9 mouse cellular contexts compared by ENCODE assay signal in genomic region chr8:123518172-123518571, GRCm38 (mm10). TPM values are rescaled to one million over a fixed set of nuclear protein-coding genes. Genes with fewer than 3 reads are reported as not detected.
A peak's percentile ranks its signal among the peaks of the same experiment; 100 is the strongest.
DNase-seq lines count a peak whose midpoint lies in the region; ATAC-seq and TF ChIP-seq lines count a peak whose summit lies in the region.
"Had no signal": no experiment of that assay in that cellular context is flagged by ENCODE, and none has a peak within 500 bp of the region (broad histone marks: within the 10 kb centered on the region; RNA-seq: fewer than 3 reads in every experiment).

No protein-coding gene starts in this region.

- peaks cover 20% of the 10 kb centered on the region for H3K4me1 ChIP-seq in kidney, embryonic 16.5 days (ENCODE audit: insufficient read depth, low read length)
- H3K4me1 ChIP-seq in embryonic facial prominence, embryonic 12.5 days: peaks cover 24% of the 10 kb centered on the region
- H3K4me1 ChIP-seq in intestine, embryonic 15.5 days (replicated peaks): peaks cover 20% of the 10 kb centered on the region

- 34% methylated on average over 10 of the region's 10 CpGs for WGBS in kidney, embryonic 16.5 days
- WGBS in embryonic facial prominence, embryonic 12.5 days: 34% methylated on average over 10 of the region's 10 CpGs
- WGBS in intestine, embryonic 15.5 days: 33% methylated on average over 10 of the region's 10 CpGs

- 0 out of 2 replicates have a peak overlapping the region, but pooled peaks have one; percentile 22 for H3K9ac ChIP-seq in kidney, embryonic 16.5 days (replicated peaks; ENCODE audit: low read length)
- no peak overlapping the region for H3K9ac ChIP-seq in embryonic facial prominence, embryonic 12.5 days
- H3K9ac ChIP-seq in intestine, embryonic 15.5 days: no peak overlapping the region

- DNase-seq in kidney, adult 8-10 months: no peak
- DNase-seq in right cerebral cortex, postnatal 14 days: no peak
- no peak for DNase-seq in cerebellum, adult 18-20 months
- DNase-seq in left cerebral cortex, postnatal 4 days: no peak

- peaks cover 28% of the 10 kb centered on the region for H3K27me3 ChIP-seq in kidney, embryonic 16.5 days (ENCODE audit: insufficient read depth, low read length)
- H3K27me3 ChIP-seq in embryonic facial prominence, embryonic 12.5 days: peaks cover 12% of the 10 kb centered on the region
- peaks cover 34% of the 10 kb centered on the region for H3K27me3 ChIP-seq in intestine, embryonic 15.5 days (replicated peaks)
- H3K27me3 ChIP-seq in myocyte (ENCODE audit: control insufficient read depth, insufficient read depth, insufficient read length): no peaks in the 10 kb centered on the region

- peaks cover 11% of the 10 kb centered on the region for H3K79me2 ChIP-seq in myocyte (ENCODE audit: control insufficient read depth, insufficient read depth)

- H3K36me3 ChIP-seq in kidney, embryonic 16.5 days (ENCODE audit: insufficient read depth, low read length): peaks cover 23% of the 10 kb centered on the region
- H3K36me3 ChIP-seq in embryonic facial prominence, embryonic 12.5 days: peaks cover 18% of the 10 kb centered on the region
- H3K36me3 ChIP-seq in intestine, embryonic 15.5 days: peaks cover 5% of the 10 kb centered on the region; the same call in 1 of the 2 replicates
- peaks cover 6% of the 10 kb centered on the region for H3K36me3 ChIP-seq in myocyte (ENCODE audit: control insufficient read depth, insufficient read depth)

- no peak overlapping the region for H3ac ChIP-seq in myocyte (ENCODE audit: control insufficient read depth, insufficient read length)

- no peak for TF ChIP-seq POLR2A in myocyte (IDR thresholded peaks at IDR 0.05; ENCODE audit: insufficient read length, low read depth)

- peak overlapping the region; percentile 92 for H3K4me3 ChIP-seq in kidney, embryonic 16.5 days (ENCODE audit: low read length)
- H3K4me3 ChIP-seq in embryonic facial prominence, embryonic 12.5 days: peak overlapping the region; percentile 79
- H3K4me3 ChIP-seq in intestine, embryonic 15.5 days (replicated peaks): peak overlapping the region; percentile 79
- peak overlapping the region; percentile 63 for H3K4me3 ChIP-seq in myocyte

- H3K27ac ChIP-seq in kidney, embryonic 16.5 days (ENCODE audit: low read length): no peak overlapping the region
- no peak overlapping the region for H3K27ac ChIP-seq in embryonic facial prominence, embryonic 12.5 days
- no peak overlapping the region for H3K27ac ChIP-seq in intestine, embryonic 15.5 days

- no peaks in the 10 kb centered on the region for H3K9me3 ChIP-seq in kidney, embryonic 16.5 days (ENCODE audit: low read length)
- H3K9me3 ChIP-seq in embryonic facial prominence, embryonic 12.5 days: no peaks in the 10 kb centered on the region
- no peaks in the 10 kb centered on the region for H3K9me3 ChIP-seq in intestine, embryonic 15.5 days

- intact Hi-C loops in left cerebral cortex, postnatal 4 days (cut with DNase I): no loop called here

- no peak for ATAC-seq in kidney, embryonic 16.5 days (ENCODE audit: low FRiP score, low TSS enrichment)
- no peak for ATAC-seq in embryonic facial prominence, embryonic 12.5 days (ENCODE audit: insufficient number of reproducible peaks, insufficient read depth, low FRiP score, low TSS enrichment)
- ATAC-seq in intestine, embryonic 15.5 days: no peak

- H3K4me2 ChIP-seq in kidney, embryonic 16.5 days (replicated peaks; ENCODE audit: low read depth, low read length): peak overlapping the region; percentile 87
- peak overlapping the region; percentile 93 for H3K4me2 ChIP-seq in embryonic facial prominence, embryonic 12.5 days (replicated peaks)
- H3K4me2 ChIP-seq in intestine, embryonic 15.5 days (replicated peaks): peak overlapping the region; percentile 83
- H3K4me2 ChIP-seq in myocyte (ENCODE audit: low read depth): peak overlapping the region; percentile 70

TF ChIP-seq in myocyte, 11 proteins besides CTCF, POLR2A, EP300 and RAD21:
- TF ChIP-seq SRF (IDR thresholded peaks at IDR 0.05; ENCODE audit: control insufficient read depth, insufficient read length, low read depth): no peak
- no peak for TF ChIP-seq USF1 (IDR thresholded peaks at IDR 0.05; ENCODE audit: low read depth)

RNA-seq across cellular contexts. Expression of gene Gas8, which starts 0.5 kb away (rescaled TPM):
- polyA plus RNA-seq in kidney, embryonic 16.5 days (2015; fragmentation: Nextera tagmentation; extraction: Ambion mirVana): 38.5 and 39.6 TPM in 2 replicates
- polyA plus RNA-seq in embryonic facial prominence, embryonic 12.5 days (2016; fragmentation: Nextera tagmentation; extraction: Ambion mirVana): 37.4 and 40.6 TPM in 2 replicates
- 20.3 and 21.7 TPM in 2 replicates for polyA plus RNA-seq in intestine, embryonic 15.5 days (2015; fragmentation: Nextera tagmentation; extraction: Ambion mirVana)
- 25.6 TPM for polyA plus RNA-seq in myocyte (2012; fragmentation: generic; extraction: Trizol)
- total RNA-seq in left cerebral cortex, postnatal 4 days (2021): 10 to 100 TPM; 42.3 to 46.7 TPM

RNA-seq across cellular contexts. Expression of gene Dbndd1, which starts 2.9 kb away (rescaled TPM):
- 4.1 and 4.3 TPM in 2 replicates for polyA plus RNA-seq in kidney, embryonic 16.5 days (2015; fragmentation: Nextera tagmentation; extraction: Ambion mirVana)
- polyA plus RNA-seq in embryonic facial prominence, embryonic 12.5 days (2016; fragmentation: Nextera tagmentation; extraction: Ambion mirVana): 11.3 and 12.9 TPM in 2 replicates
- polyA plus RNA-seq in intestine, embryonic 15.5 days (2015; fragmentation: Nextera tagmentation; extraction: Ambion mirVana): 2.6 and 2.7 TPM in 2 replicates
- 14.2 TPM for polyA plus RNA-seq in myocyte (2012; fragmentation: generic; extraction: Trizol)
- 10 to 100 TPM; 38.3 to 43.4 TPM for total RNA-seq in left cerebral cortex, postnatal 4 days (2021)
- total RNA-seq: liver, adult 2 months had no signal
- polyA plus RNA-seq: liver, adult 2 months had no signal

RNA-seq across cellular contexts. Expression of gene Afg3l1, which starts 40.5 kb away (rescaled TPM):
- 59.4 and 65.9 TPM in 2 replicates for polyA plus RNA-seq in kidney, embryonic 16.5 days (2015; fragmentation: Nextera tagmentation; extraction: Ambion mirVana)
- polyA plus RNA-seq in embryonic facial prominence, embryonic 12.5 days (2016; fragmentation: Nextera tagmentation; extraction: Ambion mirVana): 62.1 and 66.6 TPM in 2 replicates
- 43.4 and 51.2 TPM in 2 replicates for polyA plus RNA-seq in intestine, embryonic 15.5 days (2015; fragmentation: Nextera tagmentation; extraction: Ambion mirVana)
- polyA plus RNA-seq in myocyte (2012; fragmentation: generic; extraction: Trizol): 35.0 TPM
- total RNA-seq in left cerebral cortex, postnatal 4 days (2021): 10 to 100 TPM; 48.3 to 56.9 TPM
